Mouse (Mus musculus): ENCODE data around the gene Cyp2e1. TPM values are rescaled to one million over a fixed set of nuclear protein-coding genes. Genes with fewer than 3 reads are reported as not detected.
"Not testable (repeated sequence)": the region's sequence is repeated elsewhere in the genome, so short reads cannot be mapped to it uniquely, and the experiment has no call there.

Gene Cyp2e1
- polyA plus RNA-seq, 1 experiment: 1.3 TPM

- WGBS: 85% methylated on average over 6 of the region's 6 CpGs
- no peak for TF ChIP-seq CTCF (IDR thresholded peaks at IDR 0.05; ENCODE audit: extremely low read depth, insufficient read depth, insufficient read length, insufficient replicate concordance)
- no peak for TF ChIP-seq POLR2A (IDR thresholded peaks at IDR 0.05; ENCODE audit: low read depth, low read length)
- H3K4me3 ChIP-seq (ENCODE audit: extremely low read depth, insufficient read depth, insufficient read length): no peak overlapping the region
- no peak overlapping the region for H3K27ac ChIP-seq (ENCODE audit: insufficient read depth, low read length)
- no peaks in the 10 kb centered on the region for H3K4me1 ChIP-seq (ENCODE audit: control insufficient read depth, insufficient read depth, insufficient read length)
- no peaks in the 10 kb centered on the region for H3K36me3 ChIP-seq (ENCODE audit: control insufficient read depth, insufficient read depth, low read length)
- DNase-seq (ENCODE audit: low read depth in 1 of 2, low spot score in 2 of 2): no peak
- H3K27me3 ChIP-seq (ENCODE audit: control insufficient read depth, insufficient read depth, low read length): no peaks in the 10 kb centered on the region
Observed at GRCm38 (mm10) chr7:140748116-140748826, 15.3 kb upstream of the Cyp2e1 start.

- no peak overlapping the region for H3K27ac ChIP-seq (ENCODE audit: insufficient read depth, low read length)
- H3K36me3 ChIP-seq (ENCODE audit: control insufficient read depth, insufficient read depth, low read length): no peaks in the 10 kb centered on the region
- H3K4me3 ChIP-seq (ENCODE audit: extremely low read depth, insufficient read depth, insufficient read length): no peak overlapping the region
- H3K27me3 ChIP-seq (ENCODE audit: control insufficient read depth, insufficient read depth, low read length): no peaks in the 10 kb centered on the region
- 78% methylated on average over 3 of the region's 3 CpGs for WGBS
- no peak for TF ChIP-seq POLR2A (IDR thresholded peaks at IDR 0.05; ENCODE audit: low read depth, low read length)
- TF ChIP-seq CTCF (IDR thresholded peaks at IDR 0.05; ENCODE audit: extremely low read depth, insufficient read depth, insufficient read length, insufficient replicate concordance): no peak
- H3K4me1 ChIP-seq (ENCODE audit: control insufficient read depth, insufficient read depth, insufficient read length): no peaks in the 10 kb centered on the region
- DNase-seq (ENCODE audit: low read depth in 1 of 2, low spot score in 2 of 2): no peak
Observed at GRCm38 (mm10) chr7:140748827-140749160, 14.7 kb upstream of the Cyp2e1 start.

GRCm38 (mm10) chr7:140754556-140754955 lies 9.0 kb upstream of the Cyp2e1 start:
- no peak overlapping the region for H3K27ac ChIP-seq (ENCODE audit: insufficient read depth, low read length)
- no peaks in the 10 kb centered on the region for H3K27me3 ChIP-seq (ENCODE audit: control insufficient read depth, insufficient read depth, low read length)
- H3K36me3 ChIP-seq (ENCODE audit: control insufficient read depth, insufficient read depth, low read length): no peaks in the 10 kb centered on the region
- TF ChIP-seq POLR2A (IDR thresholded peaks at IDR 0.05; ENCODE audit: low read depth, low read length) (no peak), CTCF (IDR thresholded peaks at IDR 0.05; ENCODE audit: extremely low read depth, insufficient read depth, insufficient read length, insufficient replicate concordance) (no peak)
- no peak for DNase-seq (ENCODE audit: low read depth in 1 of 2, low spot score in 2 of 2)
- no peak overlapping the region for H3K4me3 ChIP-seq (ENCODE audit: extremely low read depth, insufficient read depth, insufficient read length)
- H3K4me1 ChIP-seq (ENCODE audit: control insufficient read depth, insufficient read depth, insufficient read length): no peaks in the 10 kb centered on the region

GRCm38 (mm10) chr7:140756151-140756854 lies 7.2 kb upstream of the Cyp2e1 start:
- H3K4me3 ChIP-seq (ENCODE audit: extremely low read depth, insufficient read depth, insufficient read length): no peak overlapping the region
- no peak overlapping the region for H3K27ac ChIP-seq (ENCODE audit: insufficient read depth, low read length)
- no peaks in the 10 kb centered on the region for H3K36me3 ChIP-seq (ENCODE audit: control insufficient read depth, insufficient read depth, low read length)
- no peak for DNase-seq (ENCODE audit: low read depth in 1 of 2, low spot score in 2 of 2)
- H3K27me3 ChIP-seq (ENCODE audit: control insufficient read depth, insufficient read depth, low read length): no peaks in the 10 kb centered on the region
- H3K4me1 ChIP-seq (ENCODE audit: control insufficient read depth, insufficient read depth, insufficient read length): no peaks in the 10 kb centered on the region
- 57% methylated on average over 4 of the region's 4 CpGs for WGBS
- TF ChIP-seq CTCF (IDR thresholded peaks at IDR 0.05; ENCODE audit: extremely low read depth, insufficient read depth, insufficient read length, insufficient replicate concordance): no peak
- TF ChIP-seq POLR2A (IDR thresholded peaks at IDR 0.05; ENCODE audit: low read depth, low read length): no peak

GRCm38 (mm10) chr7:140760647-140761046 lies 2.9 kb upstream of the Cyp2e1 start:
- Histone ChIP-seq H3K27ac (ENCODE audit: insufficient read depth, low read length) (no peak overlapping the region), H3K4me3 (ENCODE audit: extremely low read depth, insufficient read depth, insufficient read length) (no peak overlapping the region), H3K4me1 (ENCODE audit: control insufficient read depth, insufficient read depth, insufficient read length) (no peaks in the 10 kb centered on the region), H3K36me3 (ENCODE audit: control insufficient read depth, insufficient read depth, low read length) (no peaks in the 10 kb centered on the region), H3K27me3 (ENCODE audit: control insufficient read depth, insufficient read depth, low read length) (no peaks in the 10 kb centered on the region)
- DNase-seq (ENCODE audit: low read depth in 1 of 2, low spot score in 2 of 2): no peak
- TF ChIP-seq CTCF (IDR thresholded peaks at IDR 0.05; ENCODE audit: extremely low read depth, insufficient read depth, insufficient read length, insufficient replicate concordance) (no peak), POLR2A (IDR thresholded peaks at IDR 0.05; ENCODE audit: low read depth, low read length) (no peak)

DNA sequence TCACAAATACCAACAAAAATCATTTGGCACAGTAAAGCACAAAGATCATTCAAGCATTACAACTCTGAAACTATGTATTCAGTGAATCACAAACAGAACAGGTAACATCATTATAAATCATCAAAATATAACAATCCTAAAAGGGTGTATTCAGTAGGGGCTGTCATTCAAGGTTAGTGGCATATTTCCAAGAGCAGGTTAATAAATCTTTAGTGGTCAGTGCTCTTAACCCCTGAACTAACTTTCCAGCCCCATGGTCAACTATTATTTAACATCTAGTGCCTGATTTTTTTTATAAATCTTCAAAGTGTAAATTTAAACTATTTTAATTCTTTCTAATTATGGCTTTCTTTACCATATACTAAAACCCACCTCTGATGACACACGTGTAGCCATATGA lies 1.9 kb downstream of the Cyp2e1 start:
- not testable (repeated sequence) for H3K4me3 ChIP-seq (ENCODE audit: extremely low read depth, insufficient read depth, insufficient read length); H3K36me3 ChIP-seq (ENCODE audit: control insufficient read depth, insufficient read depth, low read length); DNase-seq (ENCODE audit: low read depth in 1 of 2, low spot score in 2 of 2); H3K27ac ChIP-seq (ENCODE audit: insufficient read depth, low read length); H3K4me1 ChIP-seq (ENCODE audit: control insufficient read depth, insufficient read depth, insufficient read length); H3K27me3 ChIP-seq (ENCODE audit: control insufficient read depth, insufficient read depth, low read length)
- WGBS: 79% methylated on average over 1 of the region's 1 CpGs
